Mouse (Mus musculus) embryonic fibroblast, embryonic 13.5 days (primary cell): Measurements from ENCODE around the gene Plxna2. TPM values are rescaled to one million over a fixed set of nuclear protein-coding genes. Genes with fewer than 3 reads are reported as not detected.
A peak's percentile ranks its signal among the peaks of the same experiment; 100 is the strongest.

ENCODE experiments used
- H3K27ac ChIP-seq: 2 replicates; pipeline ENCODE4 v1.5.1; 2012; ENCODE audit warnings: low read length, control low read depth, inconsistent platforms; ENCODE audit not compliant: insufficient read depth
- H3K4me1 ChIP-seq: 2 replicates; pipeline ENCODE4 v1.6.1; 2011; ENCODE audit warnings: low read length; ENCODE audit not compliant: control insufficient read depth, insufficient read depth
- H3K4me3 ChIP-seq: 2 replicates; pipeline ENCODE4 v1.5.1; 2011; ENCODE audit warnings: mild to moderate bottlenecking, control low read depth, low read length; ENCODE audit not compliant: insufficient read depth
- CTCF ChIP-seq: IDR thresholded peaks from 2 replicates; pipeline ENCODE4 v1.5.1; 2011; ENCODE audit warnings: mild to moderate bottlenecking, control low read depth, low read length, moderate library complexity, borderline replicate concordance; ENCODE audit not compliant: insufficient read depth
- POLR2A ChIP-seq: IDR thresholded peaks from 2 replicates; pipeline ENCODE4 v1.6.1; 2011; ENCODE audit warnings: low read depth, mild to moderate bottlenecking, control low read depth, low read length, moderate library complexity
- polyA plus RNA-seq: library from polyadenylated mRNA; stranded (reverse); fragments of >200 nt; gene quantifications from 2 replicates; pipeline ENCODE4 v1.2.4, GENCODE M21; 2011; ENCODE audit warnings: low read depth; ENCODE audit not compliant: missing spikeins, insufficient read length

The Plxna2 gene
- polyA plus RNA-seq, 1 experiment: 12.9 TPM

DNA sequence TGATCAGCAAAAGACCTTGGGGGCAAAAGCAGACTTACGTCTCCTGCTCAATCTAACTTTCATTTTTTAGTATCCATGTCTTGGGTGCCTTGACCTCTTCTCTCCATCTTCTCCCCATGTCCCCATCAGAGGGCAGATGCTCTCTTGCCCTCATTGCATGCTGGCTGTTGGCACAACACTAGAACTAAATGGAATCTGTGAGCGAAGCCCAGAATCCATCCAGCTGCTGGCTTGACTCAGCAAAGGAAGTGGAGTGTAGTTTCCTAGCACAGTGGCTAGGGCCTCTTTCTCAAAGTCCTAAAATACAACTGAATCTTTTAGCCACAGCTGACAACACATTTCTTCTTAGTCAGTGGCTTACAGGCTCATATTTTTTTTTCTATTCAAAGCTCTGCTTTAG lies 138.4 kb downstream of the Plxna2 start:
- no peaks in the 10 kb centered on the region for H3K4me1 ChIP-seq
- no peak overlapping the region for H3K4me3 ChIP-seq
- TF ChIP-seq CTCF (no peak), POLR2A (no peak)
- H3K27ac ChIP-seq: no peak overlapping the region

DNA sequence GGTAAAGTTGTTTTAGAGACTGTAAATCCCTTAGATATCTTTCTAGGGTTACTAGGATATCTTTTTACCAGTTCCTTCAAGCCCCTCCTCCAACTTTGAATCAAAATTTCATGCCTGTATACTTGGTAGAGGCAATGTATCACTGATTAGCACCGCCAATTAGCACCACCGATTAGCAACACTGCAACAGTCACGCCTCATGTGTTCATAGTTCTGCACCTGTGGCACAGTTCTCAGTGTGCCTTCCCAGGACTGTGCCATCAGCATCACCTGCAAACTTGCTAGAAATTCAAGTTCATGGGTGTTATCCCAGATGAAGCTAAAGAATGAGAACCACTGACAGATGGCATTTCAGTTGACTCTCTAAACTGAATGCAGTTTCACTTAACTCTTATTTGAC lies 138.8 kb downstream of the Plxna2 start:
- Histone ChIP-seq H3K4me1 (no peaks in the 10 kb centered on the region), H3K4me3 (no peak overlapping the region), H3K27ac (no peak overlapping the region)
- TF ChIP-seq POLR2A (no peak), CTCF (no peak)

DNA sequence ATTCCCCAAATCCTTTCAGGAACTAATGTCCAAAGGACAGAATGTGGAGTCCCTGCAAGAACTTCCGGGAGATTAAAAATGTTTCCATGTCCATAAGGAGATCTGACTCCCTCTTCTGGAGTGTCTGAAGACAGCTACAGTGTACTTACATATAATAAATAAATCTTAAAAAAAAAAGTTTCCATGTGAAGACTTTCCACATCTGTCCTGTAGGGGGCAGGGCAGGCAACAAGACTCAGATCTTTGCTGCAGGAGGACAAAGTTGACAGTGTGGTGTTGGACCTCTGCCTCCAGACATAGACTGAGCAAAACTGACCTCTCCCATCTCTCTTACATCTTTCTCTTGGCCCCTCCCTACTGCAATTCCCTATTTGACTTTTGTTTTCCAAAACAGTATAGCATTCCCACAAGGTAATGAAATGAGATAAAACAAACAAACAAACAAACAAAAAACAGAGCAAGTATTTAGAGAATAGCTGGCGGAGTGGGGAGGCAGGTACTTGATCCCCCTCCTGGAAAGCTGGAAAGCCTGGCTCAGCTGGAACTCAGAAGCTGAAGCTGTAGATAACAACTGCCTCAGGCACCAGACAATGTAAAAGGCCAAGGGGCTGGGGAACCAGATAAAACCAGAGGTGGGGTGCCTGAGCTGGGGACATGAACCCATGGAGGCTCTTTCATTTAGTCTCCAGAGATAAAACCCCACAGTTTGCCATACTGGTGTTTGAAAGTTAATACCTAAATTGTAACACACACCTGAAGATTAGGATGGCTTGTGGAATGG lies 143.6 kb downstream of the Plxna2 start:
- H3K27ac ChIP-seq: no peak overlapping the region
- H3K4me3 ChIP-seq: no peak overlapping the region
- H3K4me1 ChIP-seq: no peaks in the 10 kb centered on the region
- no peak for TF ChIP-seq POLR2A
- peak; percentile 43; the same call in 1 of the 2 replicates for TF ChIP-seq CTCF

DNA sequence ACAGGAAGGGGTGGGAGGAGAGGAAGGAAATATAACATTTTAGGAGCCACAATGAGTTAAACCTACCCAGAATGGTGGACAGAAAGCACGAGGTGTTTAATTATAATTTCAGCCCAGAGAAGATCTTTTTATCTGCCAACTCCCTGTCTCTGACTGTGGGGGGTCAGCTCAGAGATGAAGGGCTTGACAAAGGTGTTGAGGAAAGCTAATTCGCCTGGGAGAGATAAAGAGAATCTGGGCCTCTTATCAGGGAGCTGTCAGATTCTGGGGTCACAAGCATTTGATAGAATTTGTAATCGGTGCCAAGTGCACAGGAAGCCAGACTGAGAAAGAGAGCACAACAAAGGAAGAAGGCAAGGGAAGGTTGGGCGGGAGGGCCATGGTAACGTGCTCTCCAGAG lies 144.9 kb downstream of the Plxna2 start:
- H3K4me3 ChIP-seq: no peak overlapping the region
- no peaks in the 10 kb centered on the region for H3K4me1 ChIP-seq
- no peak overlapping the region for H3K27ac ChIP-seq
- TF ChIP-seq CTCF (no peak), POLR2A (no peak)

DNA sequence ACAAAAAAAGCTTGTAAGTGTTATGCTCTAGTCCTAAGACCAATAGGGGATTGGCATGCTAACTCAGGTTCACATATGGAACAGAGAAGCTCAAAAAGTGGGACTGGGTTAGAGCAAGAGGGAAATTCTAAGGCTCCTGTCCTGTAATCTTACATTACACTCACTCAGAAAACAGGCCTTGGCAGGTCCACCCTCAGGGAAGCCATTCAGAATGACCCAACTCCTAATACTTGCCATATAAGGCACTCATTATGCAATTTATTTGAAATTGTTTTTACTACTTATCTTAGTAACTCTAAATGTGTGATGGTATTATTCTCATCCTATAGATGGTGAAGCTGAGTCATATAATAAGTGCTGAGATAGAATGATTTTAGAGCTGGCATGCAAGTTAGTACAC lies 146.9 kb downstream of the Plxna2 start:
- Histone ChIP-seq H3K27ac (no peak overlapping the region; the same call in 1 of the 2 replicates), H3K4me3 (no peak overlapping the region), H3K4me1 (no peaks in the 10 kb centered on the region)
- TF ChIP-seq POLR2A (no peak), CTCF (no peak)

DNA sequence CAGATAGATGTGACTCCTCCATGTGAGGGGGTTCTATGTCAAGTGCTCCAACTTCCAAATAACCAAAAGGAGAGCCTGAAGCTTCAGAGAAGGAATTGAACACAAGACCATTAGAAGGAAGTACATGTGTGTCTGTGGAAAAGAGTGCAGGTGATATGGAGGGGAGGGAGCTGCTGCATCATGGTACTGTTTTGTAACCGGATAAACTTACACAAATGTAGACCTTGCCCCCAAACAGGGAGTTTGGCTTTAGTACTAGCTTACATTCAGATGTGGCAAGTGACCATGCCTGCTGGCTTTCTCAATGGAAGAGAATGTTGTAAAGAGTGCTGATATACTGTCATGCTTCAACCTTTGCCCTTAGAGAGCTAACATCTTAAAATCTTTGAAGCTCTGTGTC lies 150.8 kb downstream of the Plxna2 start:
- no peak overlapping the region for H3K4me3 ChIP-seq
- H3K27ac ChIP-seq: no peak overlapping the region
- H3K4me1 ChIP-seq: no peaks in the 10 kb centered on the region
- TF ChIP-seq POLR2A: no peak
- TF ChIP-seq CTCF: no peak

DNA sequence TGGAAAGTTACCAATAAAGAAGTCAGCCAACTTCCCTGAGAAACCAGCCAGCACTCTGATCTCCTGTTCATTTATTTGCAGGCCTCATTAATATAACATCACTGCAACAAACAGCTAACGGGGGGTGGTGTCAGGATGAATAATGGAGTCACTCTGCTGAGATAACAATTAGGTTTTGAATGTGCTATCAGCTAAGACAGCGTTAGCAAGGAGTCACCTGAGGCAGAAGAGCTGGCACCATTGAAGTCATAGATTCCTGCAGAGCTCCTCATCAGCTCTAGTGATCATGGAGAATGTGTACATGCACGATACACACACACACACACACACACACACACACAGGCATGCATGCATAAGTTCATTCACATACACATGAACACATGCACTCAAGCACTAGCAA lies 154.0 kb downstream of the Plxna2 start:
- H3K4me1 ChIP-seq: no peaks in the 10 kb centered on the region
- TF ChIP-seq CTCF (no peak), POLR2A (no peak)
- H3K27ac ChIP-seq: no peak overlapping the region
- no peak overlapping the region for H3K4me3 ChIP-seq

DNA sequence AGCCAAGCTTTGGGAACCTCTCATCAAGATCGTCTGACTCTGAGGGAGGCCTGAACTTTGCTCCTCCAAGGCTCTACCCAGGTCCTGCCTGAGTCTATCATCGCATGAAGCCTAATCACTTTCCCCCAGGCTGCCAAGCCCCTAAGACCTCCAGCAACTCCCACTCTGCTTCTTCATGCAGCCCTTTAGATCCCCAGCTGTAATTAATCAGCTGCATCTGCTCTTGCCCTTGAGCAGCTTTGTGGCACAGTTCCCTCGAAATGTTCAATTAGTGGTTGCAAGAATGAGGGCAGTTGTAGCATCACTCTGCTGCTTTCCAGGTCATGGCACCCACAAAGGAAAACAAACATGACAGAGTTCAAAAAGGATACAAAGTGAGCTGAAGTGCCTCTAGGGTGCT lies 155.9 kb downstream of the Plxna2 start:
- TF ChIP-seq POLR2A (no peak), CTCF (no peak)
- no peak overlapping the region for H3K4me3 ChIP-seq
- no peaks in the 10 kb centered on the region for H3K4me1 ChIP-seq
- H3K27ac ChIP-seq: no peak overlapping the region

DNA sequence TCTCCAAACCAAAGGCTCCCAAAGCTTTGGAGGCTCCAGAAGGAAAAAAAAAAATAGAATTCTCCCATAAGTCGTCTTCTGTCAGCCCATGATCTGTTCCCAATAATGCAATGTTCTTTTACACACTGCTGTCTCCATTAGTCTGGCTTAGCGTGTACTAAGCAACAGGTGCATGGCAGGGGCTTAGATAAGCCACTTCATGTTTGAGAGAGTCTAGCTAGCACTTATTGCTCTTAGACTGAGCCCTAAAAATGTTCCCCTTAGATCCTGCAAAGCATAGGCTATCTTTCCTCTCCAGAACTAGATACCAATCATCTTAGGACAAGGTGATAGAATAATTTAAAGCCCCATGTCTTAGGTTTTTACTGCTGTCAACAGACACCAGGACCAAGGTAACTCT lies 156.3 kb downstream of the Plxna2 start:
- no peaks in the 10 kb centered on the region for H3K4me1 ChIP-seq
- TF ChIP-seq POLR2A: no peak
- TF ChIP-seq CTCF: no peak
- H3K4me3 ChIP-seq: no peak overlapping the region
- no peak overlapping the region for H3K27ac ChIP-seq

DNA sequence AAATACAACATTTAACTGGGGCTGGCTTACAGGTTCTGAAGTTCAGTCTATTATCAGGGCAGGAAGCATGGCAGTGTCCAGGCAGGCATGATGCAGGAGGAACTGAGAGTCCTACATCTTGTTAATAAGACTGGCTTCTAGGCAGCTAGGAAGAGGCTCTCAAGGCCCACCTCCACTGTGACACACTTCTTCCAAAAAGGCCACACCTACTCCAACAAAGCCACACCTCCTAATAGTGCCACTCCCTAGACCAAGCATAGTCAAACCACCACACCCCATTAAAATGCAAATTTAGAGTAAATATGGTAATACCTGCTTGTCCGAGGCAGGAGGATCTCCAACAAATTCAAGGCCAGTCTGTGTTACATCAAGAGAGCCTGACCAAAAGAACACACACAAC lies 156.7 kb downstream of the Plxna2 start:
- no peaks in the 10 kb centered on the region for H3K4me1 ChIP-seq
- no peak overlapping the region for H3K4me3 ChIP-seq
- TF ChIP-seq POLR2A (no peak), CTCF (no peak)
- H3K27ac ChIP-seq: no peak overlapping the region
